Mouse (Mus musculus): ENCODE results near the gene Kcnk1.

Gene Kcnk1

GRCm38 (mm10) chr8:125995101-125995986 is at the start of gene Kcnk1:
Gene Kcnk1, plus strand, starts transcription at chr8:125995170.
- peak; percentile 58 for DNase-seq (ENCODE audit: low read depth, low spot score)

- no peak for DNase-seq (ENCODE audit: low read depth, low spot score)
These were observed 46.2 kb upstream of the Kcnk1 start for GRCm38 (mm10) chr8:125948696-125949308.

GRCm38 (mm10) chr8:125950007-125950940 is 44.7 kb upstream of the Kcnk1 start:
- peak; percentile 90 for DNase-seq (ENCODE audit: low read depth, low spot score)

- DNase-seq (ENCODE audit: low read depth, low spot score): peak; percentile 34
These were observed 39.3 kb upstream of the Kcnk1 start for GRCm38 (mm10) chr8:125955671-125956070.

- no peak for DNase-seq (ENCODE audit: low read depth, low spot score)
These were observed 38.2 kb upstream of the Kcnk1 start for GRCm38 (mm10) chr8:125956796-125957195.

- no peak for DNase-seq (ENCODE audit: low read depth, low spot score)
These were observed 37.6 kb upstream of the Kcnk1 start for GRCm38 (mm10) chr8:125957226-125957993.

- no peak for DNase-seq (ENCODE audit: low read depth, low spot score)
These were observed 37.0 kb upstream of the Kcnk1 start for GRCm38 (mm10) chr8:125957994-125958368.

GRCm38 (mm10) chr8:125959363-125959771 is 35.6 kb upstream of the Kcnk1 start:
- DNase-seq (ENCODE audit: low read depth, low spot score): no peak

- no peak for DNase-seq (ENCODE audit: low read depth, low spot score)
These were observed 34.9 kb upstream of the Kcnk1 start for GRCm38 (mm10) chr8:125960037-125960436.

GRCm38 (mm10) chr8:125961790-125962189 is 33.2 kb upstream of the Kcnk1 start:
- no peak for DNase-seq (ENCODE audit: low read depth, low spot score)

GRCm38 (mm10) chr8:125963807-125964211 is 31.2 kb upstream of the Kcnk1 start:
- DNase-seq (ENCODE audit: low read depth, low spot score): no peak

GRCm38 (mm10) chr8:125971336-125971735 is 23.6 kb upstream of the Kcnk1 start:
- DNase-seq (ENCODE audit: low read depth, low spot score): no peak

- DNase-seq (ENCODE audit: low read depth, low spot score): no peak
These were observed 19.0 kb upstream of the Kcnk1 start for GRCm38 (mm10) chr8:125975981-125976380.

GRCm38 (mm10) chr8:125980826-125981225 is 14.1 kb upstream of the Kcnk1 start:
- no peak for DNase-seq (ENCODE audit: low read depth, low spot score)

GRCm38 (mm10) chr8:125983515-125983914 is 11.5 kb upstream of the Kcnk1 start:
- DNase-seq (ENCODE audit: low read depth, low spot score): no peak

- no peak for DNase-seq (ENCODE audit: low read depth, low spot score)
These were observed 10.8 kb upstream of the Kcnk1 start for GRCm38 (mm10) chr8:125984140-125984539.

GRCm38 (mm10) chr8:125985364-125985763 is 9.6 kb upstream of the Kcnk1 start:
- no peak for DNase-seq (ENCODE audit: low read depth, low spot score)

- DNase-seq (ENCODE audit: low read depth, low spot score): no peak
These were observed 7.9 kb upstream of the Kcnk1 start for GRCm38 (mm10) chr8:125986999-125987589.

GRCm38 (mm10) chr8:125987996-125988395 is 7.0 kb upstream of the Kcnk1 start:
- no peak for DNase-seq (ENCODE audit: low read depth, low spot score)

- DNase-seq (ENCODE audit: low read depth, low spot score): no peak
These were observed 1.3 kb upstream of the Kcnk1 start for GRCm38 (mm10) chr8:125993636-125994035.
